Mouse (Mus musculus): ENCODE measurements at regions not wholly inside any gene's neighbourhood (a gene's known extent, or its start where the extent isn't known, plus 50 kb on each side); places are given as distances from the start of the nearest gene placed in this dataset.
A peak's percentile ranks its signal among the peaks of the same experiment; 100 is the strongest.

- Histone ChIP-seq H3ac (ENCODE audit: control insufficient read depth, insufficient read length) (no peak overlapping the region), H3K4me3 (no peak overlapping the region), H3K36me3 (ENCODE audit: control insufficient read depth, insufficient read depth) (no peaks in the 10 kb centered on the region), H3K79me2 (ENCODE audit: control insufficient read depth, insufficient read depth) (no peaks in the 10 kb centered on the region), H3K27me3 (ENCODE audit: control insufficient read depth, insufficient read depth, insufficient read length) (no peaks in the 10 kb centered on the region), H3K4me2 (ENCODE audit: low read depth) (peak overlapping the region; percentile 55)
- TF ChIP-seq POLR2A (IDR thresholded peaks at IDR 0.05; ENCODE audit: insufficient read length, low read depth), result no peak
- no peak for TF ChIP-seq MYOD1 (IDR thresholded peaks at IDR 0.05; ENCODE audit: control insufficient read depth in 1 of 3, insufficient read length in 2 of 3, low read depth in 2 of 3)
- TF ChIP-seq MAX (IDR thresholded peaks at IDR 0.05; ENCODE audit: low read depth), result no peak
- TF ChIP-seq POLR2AphosphoS2 (IDR thresholded peaks at IDR 0.05; ENCODE audit: insufficient read length, low read depth), result no peak
- no peak for TF ChIP-seq E2F4 (IDR thresholded peaks at IDR 0.05; ENCODE audit: insufficient read depth)
- TF ChIP-seq TCF3 (IDR thresholded peaks at IDR 0.05; ENCODE audit: insufficient read length, low read depth), result no peak
- no peak for TF ChIP-seq CEBPB (IDR thresholded peaks at IDR 0.05; ENCODE audit: insufficient read depth, poor library complexity, severe bottlenecking)
- TF ChIP-seq TCF12 (IDR thresholded peaks at IDR 0.05; ENCODE audit: insufficient read depth, poor library complexity, severe bottlenecking), result no peak
- no peak for TF ChIP-seq REST (IDR thresholded peaks at IDR 0.05; ENCODE audit: insufficient read depth, insufficient read length)
Observed at GRCm38 (mm10) chr16:26211418-26211817, 105.8 kb upstream of the P3h2 start.

GRCm38 (mm10) chr16:26199125-26199524, 93.5 kb upstream of the P3h2 start:
- H3K4me2 ChIP-seq (ENCODE audit: low read depth), result no peak overlapping the region
- no peak overlapping the region for H3K4me3 ChIP-seq
- H3ac ChIP-seq (ENCODE audit: control insufficient read depth, insufficient read length), result no peak overlapping the region
- TF ChIP-seq USF1 (IDR thresholded peaks at IDR 0.05; ENCODE audit: low read depth) (no peak), MYOG (IDR thresholded peaks at IDR 0.05; ENCODE audit: control insufficient read depth in 1 of 3, insufficient read depth in 1 of 3, insufficient read length in 2 of 3, low read depth in 2 of 3) (no peak), TCF3 (IDR thresholded peaks at IDR 0.05; ENCODE audit: insufficient read length, low read depth) (no peak), SRF (IDR thresholded peaks at IDR 0.05; ENCODE audit: control insufficient read depth, insufficient read length, low read depth) (no peak), TCF12 (IDR thresholded peaks at IDR 0.05; ENCODE audit: insufficient read depth, poor library complexity, severe bottlenecking) (no peak), REST (IDR thresholded peaks at IDR 0.05; ENCODE audit: insufficient read depth, insufficient read length) (no peak), MYOD1 (IDR thresholded peaks at IDR 0.05; ENCODE audit: control insufficient read depth in 1 of 3, insufficient read length in 2 of 3, low read depth in 2 of 3) (no peak), E2F4 (IDR thresholded peaks at IDR 0.05; ENCODE audit: insufficient read depth) (no peak), POLR2AphosphoS2 (IDR thresholded peaks at IDR 0.05; ENCODE audit: insufficient read length, low read depth) (no peak), POLR2A (IDR thresholded peaks at IDR 0.05; ENCODE audit: insufficient read length, low read depth) (no peak), MAX (IDR thresholded peaks at IDR 0.05; ENCODE audit: low read depth) (no peak), CEBPB (IDR thresholded peaks at IDR 0.05; ENCODE audit: insufficient read depth, poor library complexity, severe bottlenecking) (no peak)
- H3K27me3 ChIP-seq (ENCODE audit: control insufficient read depth, insufficient read depth, insufficient read length), result no peaks in the 10 kb centered on the region
- no peaks in the 10 kb centered on the region for H3K79me2 ChIP-seq (ENCODE audit: control insufficient read depth, insufficient read depth)
- no peaks in the 10 kb centered on the region for H3K36me3 ChIP-seq (ENCODE audit: control insufficient read depth, insufficient read depth)

GRCm38 (mm10) chr16:26196345-26196744, 90.8 kb upstream of the P3h2 start:
- Histone ChIP-seq H3K79me2 (ENCODE audit: control insufficient read depth, insufficient read depth) (no peaks in the 10 kb centered on the region), H3K36me3 (ENCODE audit: control insufficient read depth, insufficient read depth) (no peaks in the 10 kb centered on the region), H3ac (ENCODE audit: control insufficient read depth, insufficient read length) (no peak overlapping the region), H3K4me2 (ENCODE audit: low read depth) (no peak overlapping the region), H3K27me3 (ENCODE audit: control insufficient read depth, insufficient read depth, insufficient read length) (no peaks in the 10 kb centered on the region), H3K4me3 (no peak overlapping the region)
- TF ChIP-seq POLR2A (IDR thresholded peaks at IDR 0.05; ENCODE audit: insufficient read length, low read depth), result no peak
- no peak for TF ChIP-seq TCF3 (IDR thresholded peaks at IDR 0.05; ENCODE audit: insufficient read length, low read depth)
- no peak for TF ChIP-seq MYOD1 (IDR thresholded peaks at IDR 0.05; ENCODE audit: control insufficient read depth in 1 of 3, insufficient read length in 2 of 3, low read depth in 2 of 3)
- no peak for TF ChIP-seq MAX (IDR thresholded peaks at IDR 0.05; ENCODE audit: low read depth)
- TF ChIP-seq TCF12 (IDR thresholded peaks at IDR 0.05; ENCODE audit: insufficient read depth, poor library complexity, severe bottlenecking), result no peak
- TF ChIP-seq POLR2AphosphoS2 (IDR thresholded peaks at IDR 0.05; ENCODE audit: insufficient read length, low read depth), result no peak
- TF ChIP-seq MYOG (IDR thresholded peaks at IDR 0.05; ENCODE audit: control insufficient read depth in 1 of 3, insufficient read depth in 1 of 3, insufficient read length in 2 of 3, low read depth in 2 of 3), result no peak
- TF ChIP-seq CEBPB (IDR thresholded peaks at IDR 0.05; ENCODE audit: insufficient read depth, poor library complexity, severe bottlenecking), result no peak
- TF ChIP-seq E2F4 (IDR thresholded peaks at IDR 0.05; ENCODE audit: insufficient read depth), result no peak
- no peak for TF ChIP-seq SRF (IDR thresholded peaks at IDR 0.05; ENCODE audit: control insufficient read depth, insufficient read length, low read depth)
- no peak for TF ChIP-seq USF1 (IDR thresholded peaks at IDR 0.05; ENCODE audit: low read depth)

GRCm38 (mm10) chr16:26185288-26186281, 80.0 kb upstream of the P3h2 start:
- Histone ChIP-seq H3K27me3 (ENCODE audit: control insufficient read depth, insufficient read depth, insufficient read length) (no peaks in the 10 kb centered on the region), H3K36me3 (ENCODE audit: control insufficient read depth, insufficient read depth) (no peaks in the 10 kb centered on the region), H3K4me2 (ENCODE audit: low read depth) (no peak overlapping the region), H3K4me3 (no peak overlapping the region), H3K79me2 (ENCODE audit: control insufficient read depth, insufficient read depth) (no peaks in the 10 kb centered on the region), H3ac (ENCODE audit: control insufficient read depth, insufficient read length) (no peak overlapping the region)
- TF ChIP-seq MYOD1 (IDR thresholded peaks at IDR 0.05; ENCODE audit: control insufficient read depth in 1 of 3, insufficient read length in 2 of 3, low read depth in 2 of 3), result peak in 2 of 3 experiments; percentile 23 to 54
- no peak for TF ChIP-seq TCF3 (IDR thresholded peaks at IDR 0.05; ENCODE audit: insufficient read length, low read depth)
- peak in 1 of 3 experiments; percentile 30 for TF ChIP-seq MYOG (IDR thresholded peaks at IDR 0.05; ENCODE audit: control insufficient read depth in 1 of 3, insufficient read depth in 1 of 3, insufficient read length in 2 of 3, low read depth in 2 of 3)
